Comparison of ENCODE assay signal across 8 mouse cellular contexts in genomic region chr13:23521703-23522102, GRCm38 (mm10). TPM values are rescaled to one million over a fixed set of nuclear protein-coding genes. Genes with fewer than 3 reads are reported as not detected.
A peak's percentile ranks its signal among the peaks of the same experiment; 100 is the strongest.
DNase-seq lines count a peak whose midpoint lies in the region; ATAC-seq lines count a peak whose summit lies in the region.

No protein-coding gene starts in this region.

- DNase-seq in 3T3-L1 (ENCODE audit: low read depth, low spot score): peak; percentile 87
- peak; percentile 66 for DNase-seq in adipocyte (ENCODE audit: low spot score)
- peak; percentile 83 for DNase-seq in kidney, postnatal 10 days
- DNase-seq in liver, embryonic 13.5 days: peak; percentile 80
- DNase-seq in neural tube, embryonic 11.5 days (ENCODE audit: low spot score): peak; percentile 80
- DNase-seq in thymus, postnatal 10 days (ENCODE audit: low spot score in 2 of 2): peak; percentile 88 to 92

- no peaks in the 10 kb centered on the region for H3K9me3 ChIP-seq in embryonic facial prominence, embryonic 13.5 days
- no peaks in the 10 kb centered on the region for H3K9me3 ChIP-seq in heart, embryonic 16.5 days (replicated peaks; ENCODE audit: control insufficient read depth, low read length)
- no peaks in the 10 kb centered on the region for H3K9me3 ChIP-seq in liver, embryonic 13.5 days (replicated peaks)
- H3K9me3 ChIP-seq in neural tube, embryonic 11.5 days (ENCODE audit: control insufficient read depth, low read length): no peaks in the 10 kb centered on the region

- no peak overlapping the region for H3K27ac ChIP-seq in embryonic facial prominence, embryonic 13.5 days
- no peak overlapping the region for H3K27ac ChIP-seq in heart, embryonic 16.5 days (ENCODE audit: low read length)
- no peak overlapping the region for H3K27ac ChIP-seq in liver, embryonic 13.5 days
- no peak overlapping the region for H3K27ac ChIP-seq in neural tube, embryonic 11.5 days (ENCODE audit: low read depth, low read length)

- peak overlapping the region; percentile 40 for H3K4me2 ChIP-seq in embryonic facial prominence, embryonic 13.5 days
- H3K4me2 ChIP-seq in heart, embryonic 16.5 days (ENCODE audit: low read depth, low read length): peak overlapping the region; percentile 49
- H3K4me2 ChIP-seq in liver, embryonic 13.5 days: peak overlapping the region; percentile 61
- no peak overlapping the region for H3K4me2 ChIP-seq in neural tube, embryonic 11.5 days (ENCODE audit: low read depth)

- 0 out of 2 replicates have a peak, but pooled peaks cover 3% of the 10 kb centered on the region for H3K4me1 ChIP-seq in embryonic facial prominence, embryonic 13.5 days
- peaks cover 7% of the 10 kb centered on the region; the same call in 1 of the 2 replicates for H3K4me1 ChIP-seq in heart, embryonic 16.5 days (ENCODE audit: control insufficient read depth, insufficient read depth, low read length)
- H3K4me1 ChIP-seq in liver, embryonic 13.5 days (replicated peaks): peaks cover 55% of the 10 kb centered on the region
- H3K4me1 ChIP-seq in neural tube, embryonic 11.5 days (ENCODE audit: control insufficient read depth, insufficient read depth, low read length): no peaks in the 10 kb centered on the region

- no peaks in the 10 kb centered on the region for H3K27me3 ChIP-seq in embryonic facial prominence, embryonic 13.5 days
- H3K27me3 ChIP-seq in heart, embryonic 16.5 days (ENCODE audit: control insufficient read depth, insufficient read depth, low read length): no peaks in the 10 kb centered on the region
- H3K27me3 ChIP-seq in liver, embryonic 13.5 days: no peaks in the 10 kb centered on the region
- no peaks in the 10 kb centered on the region for H3K27me3 ChIP-seq in neural tube, embryonic 11.5 days (ENCODE audit: control insufficient read depth, insufficient read depth, low read length)

- no peak for ATAC-seq in embryonic facial prominence, embryonic 13.5 days (ENCODE audit: insufficient number of reproducible peaks, insufficient read depth, low FRiP score, low TSS enrichment, low read depth)
- ATAC-seq in heart, embryonic 16.5 days (replicated peaks; ENCODE audit: extremely low read depth, insufficient read depth, low FRiP score): no peak; the same call in 1 of the 2 replicates
- peak; percentile 62 for ATAC-seq in liver, embryonic 13.5 days (ENCODE audit: low read depth)
- no peak for ATAC-seq in neural tube, embryonic 11.5 days (ENCODE audit: insufficient read depth, low FRiP score, low TSS enrichment)

- peak overlapping the region; percentile 19 for H3K4me3 ChIP-seq in embryonic facial prominence, embryonic 13.5 days
- H3K4me3 ChIP-seq in heart, embryonic 16.5 days (ENCODE audit: low read length): peak overlapping the region; percentile 2; the same call in 1 of the 2 replicates
- H3K4me3 ChIP-seq in liver, embryonic 13.5 days (replicated peaks): peak overlapping the region; percentile 37
- H3K4me3 ChIP-seq in neural tube, embryonic 11.5 days (ENCODE audit: low read depth, low read length): no peak overlapping the region

- H3K9ac ChIP-seq in embryonic facial prominence, embryonic 13.5 days: no peak overlapping the region
- H3K9ac ChIP-seq in heart, embryonic 16.5 days (ENCODE audit: low read length): no peak overlapping the region
- peak overlapping the region; percentile 54 for H3K9ac ChIP-seq in liver, embryonic 13.5 days
- no peak overlapping the region for H3K9ac ChIP-seq in neural tube, embryonic 11.5 days (ENCODE audit: low read length)

- no peaks in the 10 kb centered on the region for H3K36me3 ChIP-seq in embryonic facial prominence, embryonic 13.5 days
- no peaks in the 10 kb centered on the region for H3K36me3 ChIP-seq in heart, embryonic 16.5 days (ENCODE audit: control insufficient read depth, insufficient read depth)
- H3K36me3 ChIP-seq in liver, embryonic 13.5 days: no peaks in the 10 kb centered on the region
- no peaks in the 10 kb centered on the region for H3K36me3 ChIP-seq in neural tube, embryonic 11.5 days (ENCODE audit: control insufficient read depth, insufficient read depth, low read length)

- WGBS in embryonic facial prominence, embryonic 13.5 days: under 1% methylated on average over 14 of the region's 14 CpGs
- 1% methylated on average over 14 of the region's 14 CpGs for WGBS in heart, embryonic 16.5 days
- WGBS in liver, embryonic 13.5 days (ENCODE audit: insufficient replicate concordance): under 1% methylated on average over 14 of the region's 14 CpGs
- WGBS in neural tube, embryonic 11.5 days: under 1% methylated on average over 14 of the region's 14 CpGs

RNA-seq across cellular contexts. Expression of gene Hist1h4h, which starts 9.1 kb away (rescaled TPM):
- polyA plus RNA-seq in embryonic facial prominence, embryonic 13.5 days (2015; fragmentation: Nextera tagmentation; extraction: Ambion mirVana): 7.3 and 7.9 TPM in 2 replicates
- 7.7 and 8.6 TPM in 2 replicates for polyA plus RNA-seq in heart, embryonic 16.5 days (2015; fragmentation: Nextera tagmentation; extraction: Ambion mirVana)
- polyA plus RNA-seq in liver, embryonic 13.5 days (2015; fragmentation: Nextera tagmentation; extraction: Ambion mirVana): 3.8 and 5.9 TPM in 2 replicates
- polyA plus RNA-seq in neural tube, embryonic 11.5 days (2014; fragmentation: Nextera tagmentation; extraction: Ambion mirVana): 3.4 and 6.8 TPM in 2 replicates

RNA-seq across cellular contexts. Expression of gene Hist1h2af, which starts 12.0 kb away (rescaled TPM):
- 6.6 and 13.4 TPM in 2 replicates for polyA plus RNA-seq in embryonic facial prominence, embryonic 13.5 days (2015; fragmentation: Nextera tagmentation; extraction: Ambion mirVana)
- polyA plus RNA-seq in heart, embryonic 16.5 days (2015; fragmentation: Nextera tagmentation; extraction: Ambion mirVana): 3.8 and 9.2 TPM in 2 replicates
- polyA plus RNA-seq in liver, embryonic 13.5 days (2015; fragmentation: Nextera tagmentation; extraction: Ambion mirVana): 7.7 and 13.6 TPM in 2 replicates
- polyA plus RNA-seq in neural tube, embryonic 11.5 days (2014; fragmentation: Nextera tagmentation; extraction: Ambion mirVana): 1.6 and 2.1 TPM in 2 replicates

RNA-seq across cellular contexts. Expression of gene Hist1h3g, which starts 13.5 kb away (rescaled TPM):
- 5.3 and 6.7 TPM in 2 replicates for polyA plus RNA-seq in embryonic facial prominence, embryonic 13.5 days (2015; fragmentation: Nextera tagmentation; extraction: Ambion mirVana)
- 2.0 and 2.2 TPM in 2 replicates for polyA plus RNA-seq in heart, embryonic 16.5 days (2015; fragmentation: Nextera tagmentation; extraction: Ambion mirVana)
- polyA plus RNA-seq in liver, embryonic 13.5 days (2015; fragmentation: Nextera tagmentation; extraction: Ambion mirVana): 10.3 and 17.1 TPM in 2 replicates
- 3.3 and 4.3 TPM in 2 replicates for polyA plus RNA-seq in neural tube, embryonic 11.5 days (2014; fragmentation: Nextera tagmentation; extraction: Ambion mirVana)

RNA-seq across cellular contexts. Expression of gene Hist1h2bh, which starts 21.5 kb away (rescaled TPM):
- polyA plus RNA-seq in embryonic facial prominence, embryonic 13.5 days (2015; fragmentation: Nextera tagmentation; extraction: Ambion mirVana): 0.98 and 1.4 TPM in 2 replicates
- polyA plus RNA-seq in heart, embryonic 16.5 days (2015; fragmentation: Nextera tagmentation; extraction: Ambion mirVana): 0.38 and 0.52 TPM in 2 replicates
- 1.7 TPM in 2 replicates for polyA plus RNA-seq in liver, embryonic 13.5 days (2015; fragmentation: Nextera tagmentation; extraction: Ambion mirVana)
- polyA plus RNA-seq in neural tube, embryonic 11.5 days (2014; fragmentation: Nextera tagmentation; extraction: Ambion mirVana): 0.82 and 1.3 TPM in 2 replicates

RNA-seq across cellular contexts. Expression of gene Hist1h3f, which starts 22.1 kb away (rescaled TPM):
- 1.2 and 1.3 TPM in 2 replicates for polyA plus RNA-seq in embryonic facial prominence, embryonic 13.5 days (2015; fragmentation: Nextera tagmentation; extraction: Ambion mirVana)
- polyA plus RNA-seq in heart, embryonic 16.5 days (2015; fragmentation: Nextera tagmentation; extraction: Ambion mirVana): 0.20 and 0.37 TPM in 2 replicates
- polyA plus RNA-seq in liver, embryonic 13.5 days (2015; fragmentation: Nextera tagmentation; extraction: Ambion mirVana): 1.1 and 2.1 TPM in 2 replicates
- polyA plus RNA-seq in neural tube, embryonic 11.5 days (2014; fragmentation: Nextera tagmentation; extraction: Ambion mirVana): 0.51 and 1.4 TPM in 2 replicates
